Mouse (Mus musculus): Measurements from ENCODE around the gene Dnajc5g.

DNA sequence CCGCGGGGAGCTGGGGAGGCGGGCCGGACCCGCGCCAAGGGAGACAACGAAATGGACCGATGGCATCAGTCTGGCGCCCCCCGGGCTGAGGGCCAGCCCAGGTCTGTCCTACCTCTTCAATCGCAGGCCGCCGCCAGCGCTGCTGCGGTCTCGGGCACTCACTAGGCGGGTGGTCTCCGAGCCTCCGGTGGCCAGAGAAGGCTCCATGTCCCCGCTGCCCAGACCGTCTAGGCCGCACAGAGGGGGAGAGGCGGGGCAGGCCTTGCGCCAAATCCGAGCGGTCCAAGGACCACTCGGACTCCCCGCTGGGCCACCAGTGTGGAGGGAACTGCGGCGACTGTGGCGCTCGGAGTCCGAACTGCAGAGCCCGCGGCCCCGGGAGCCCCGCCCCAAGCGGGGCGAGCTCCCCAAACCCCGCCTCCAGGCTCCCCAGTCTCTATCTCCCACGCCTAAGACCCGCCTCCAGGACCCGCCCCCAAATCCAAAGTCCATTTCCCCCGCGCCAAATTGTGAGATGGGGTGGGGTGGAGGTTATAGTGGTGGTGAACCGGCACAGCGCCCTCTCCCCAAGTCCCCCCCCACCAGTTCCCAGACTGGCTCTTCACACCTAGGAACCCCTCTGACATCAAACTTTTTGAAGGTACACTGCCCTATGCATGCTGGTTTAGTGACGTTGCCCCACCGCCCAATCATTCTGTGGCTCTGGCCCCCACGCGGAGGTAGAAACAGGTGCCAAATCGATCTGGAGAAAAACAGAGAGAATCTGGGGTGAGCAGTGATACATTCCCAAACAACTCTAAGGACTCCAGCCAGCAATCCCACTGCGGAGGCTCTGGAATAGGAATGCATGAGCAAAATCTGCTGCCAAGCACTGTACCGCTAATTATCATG is 12.7 kb upstream of the Dnajc5g start:
- TF ChIP-seq POLR2A (IDR thresholded peaks at IDR 0.05; ENCODE audit: extremely low read depth, insufficient read depth, low read length) (no peak), CTCF (IDR thresholded peaks at IDR 0.05; ENCODE audit: low read depth, low read length) (no peak)

Measured in liver, adult 2 months (tissue).